Mouse (Mus musculus): ENCODE results near the gene Sertad4. TPM values are rescaled to one million over a fixed set of nuclear protein-coding genes. Genes with fewer than 3 reads are reported as not detected.

Sertad4 gene
- total RNA-seq, 1 experiment from 2014 or later, result not detected

DNA sequence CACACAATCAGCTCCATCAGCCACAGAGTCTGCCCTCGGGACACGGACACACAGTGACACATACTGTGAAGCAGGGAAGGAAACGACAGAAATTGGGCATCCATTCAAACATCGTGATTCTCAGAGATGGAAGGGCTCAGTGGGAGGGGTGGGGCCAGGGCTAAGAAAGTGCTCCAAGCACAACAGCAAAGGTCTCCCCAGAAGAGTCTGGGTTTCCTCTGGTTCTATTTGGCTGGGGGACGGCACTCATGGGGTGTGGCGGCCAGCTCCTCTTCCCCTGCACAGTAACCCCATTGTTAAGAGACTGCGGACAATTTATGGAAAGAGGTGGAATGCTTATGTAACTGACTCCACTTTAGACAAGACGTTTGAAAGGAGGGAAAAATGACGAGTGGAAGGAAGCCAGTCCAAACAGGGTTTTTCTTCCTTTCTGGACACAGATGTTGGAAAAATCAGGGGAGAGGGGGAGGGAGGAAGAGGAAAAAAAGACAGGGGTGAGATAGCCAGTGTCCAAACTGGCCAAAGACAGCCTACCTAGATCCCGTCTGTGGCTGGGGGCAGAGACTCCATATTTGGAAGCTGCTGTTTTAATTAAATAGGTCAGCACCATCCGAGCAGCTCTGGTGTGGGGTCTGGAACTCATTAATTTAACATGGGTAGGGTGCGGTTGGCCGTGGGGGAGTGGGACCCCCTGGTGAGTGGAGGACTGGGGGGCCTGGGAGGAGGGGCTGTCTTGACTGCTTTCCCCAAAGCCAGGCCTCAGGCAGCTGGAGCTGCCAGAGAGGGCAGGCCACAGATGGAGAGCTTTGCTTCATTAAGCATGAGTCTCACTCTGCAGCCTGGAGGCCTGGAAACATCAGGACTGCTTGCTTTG, 32.7 kb downstream of the Sertad4 start:
- no peak for ATAC-seq (replicated peaks; ENCODE audit: insufficient number of reproducible peaks, low FRiP score, low TSS enrichment, poor library complexity, severe bottlenecking)

DNA sequence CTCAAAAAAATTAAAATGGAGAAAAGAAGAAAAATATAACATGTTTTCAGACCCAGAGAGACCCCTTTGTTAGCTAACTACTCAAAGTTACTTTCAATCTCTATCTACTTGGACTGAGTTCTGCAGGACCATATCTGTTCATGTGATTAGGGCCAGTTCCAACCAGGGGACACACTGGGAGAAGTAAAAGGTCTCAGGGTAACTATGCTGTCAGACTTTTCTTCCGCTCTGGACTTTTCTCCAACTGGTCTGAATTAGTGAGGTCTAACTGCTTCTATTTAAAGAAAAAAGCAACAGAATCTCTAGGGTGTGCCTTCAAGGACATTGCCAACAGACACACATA, 33.3 kb downstream of the Sertad4 start:
- no peak for ATAC-seq (replicated peaks; ENCODE audit: insufficient number of reproducible peaks, low FRiP score, low TSS enrichment, poor library complexity, severe bottlenecking)

DNA sequence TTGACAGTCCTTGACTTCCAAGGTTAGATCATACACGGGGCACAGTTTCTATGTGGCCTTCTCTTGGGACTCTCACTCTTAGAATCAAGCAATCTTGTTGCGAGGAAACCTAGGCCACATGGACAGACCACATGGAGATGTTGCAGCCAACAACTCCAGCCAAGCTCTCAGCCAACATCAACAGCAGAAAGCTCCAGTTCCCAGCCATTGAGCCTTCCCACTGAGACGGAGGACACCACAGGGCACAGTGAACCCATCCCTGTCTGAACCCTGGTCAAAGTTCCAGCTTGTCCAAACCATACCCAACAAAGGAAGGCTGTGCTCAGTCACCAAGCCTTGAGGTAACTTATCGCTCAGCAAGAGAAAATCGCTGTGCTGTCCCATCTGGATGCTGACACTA, 37.2 kb downstream of the Sertad4 start:
- no peak for ATAC-seq (replicated peaks; ENCODE audit: insufficient number of reproducible peaks, low FRiP score, low TSS enrichment, poor library complexity, severe bottlenecking)

DNA sequence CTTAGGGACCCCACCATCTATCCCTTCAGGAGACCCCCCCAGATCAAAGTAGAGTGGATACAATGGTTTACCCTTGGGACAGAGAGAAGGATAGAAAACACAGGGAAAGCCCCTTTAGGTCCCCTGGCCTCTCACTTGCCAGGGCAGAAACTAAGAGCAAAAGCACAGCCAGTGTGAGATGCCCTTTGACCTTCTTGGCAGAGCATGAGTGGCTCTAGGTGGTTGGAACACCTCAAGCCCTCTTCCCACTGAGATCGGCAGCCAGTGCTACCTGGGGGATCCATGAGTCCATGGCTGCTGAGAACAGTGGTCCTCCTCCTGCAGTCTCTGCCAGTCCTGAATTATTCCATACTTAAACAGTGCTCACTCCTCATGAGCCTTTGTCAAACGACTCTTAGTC, 39.8 kb downstream of the Sertad4 start:
- no peak for ATAC-seq (replicated peaks; ENCODE audit: insufficient number of reproducible peaks, low FRiP score, low TSS enrichment, poor library complexity, severe bottlenecking)

DNA sequence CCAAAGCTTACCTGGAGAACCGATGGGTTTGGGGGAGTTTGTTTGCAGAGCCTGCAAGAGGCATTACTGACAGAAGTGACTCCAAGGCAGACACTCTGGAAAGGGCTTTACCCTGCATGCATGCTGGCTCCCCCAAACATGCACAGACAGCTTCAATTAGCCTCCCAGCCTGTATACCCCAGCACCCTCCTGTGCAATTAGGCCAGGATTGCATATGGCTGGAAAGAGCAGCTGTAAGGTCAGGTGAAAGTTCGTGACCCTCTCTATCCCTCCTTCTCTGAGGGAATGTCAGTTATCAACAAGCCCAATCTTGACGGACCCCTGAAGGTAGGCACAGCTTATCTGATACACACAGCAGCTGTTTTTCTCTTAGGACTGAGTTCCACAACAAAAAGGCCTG, 40.9 kb downstream of the Sertad4 start:
- ATAC-seq (replicated peaks; ENCODE audit: insufficient number of reproducible peaks, low FRiP score, low TSS enrichment, poor library complexity, severe bottlenecking), result no peak

DNA sequence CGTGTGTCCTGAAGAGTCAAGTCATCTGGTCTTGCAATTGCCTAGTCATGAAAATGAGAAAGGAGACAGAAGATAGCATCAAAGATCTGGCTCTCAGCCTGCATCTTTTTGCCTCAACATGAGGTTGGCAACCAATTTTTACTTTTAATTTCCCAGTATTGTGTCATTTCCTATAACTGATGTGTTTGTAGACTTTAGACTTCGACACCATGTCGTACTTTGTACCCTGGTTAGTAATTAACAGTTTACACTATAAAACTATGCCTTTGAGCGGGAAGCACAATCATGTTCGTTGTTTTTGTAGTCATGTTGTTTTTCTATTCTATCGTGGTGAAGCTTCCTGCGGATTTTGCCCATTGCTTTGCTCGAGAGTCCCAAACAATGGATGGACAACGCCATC, 42.8 kb downstream of the Sertad4 start:
- no peak for ATAC-seq (replicated peaks; ENCODE audit: insufficient number of reproducible peaks, low FRiP score, low TSS enrichment, poor library complexity, severe bottlenecking)

DNA sequence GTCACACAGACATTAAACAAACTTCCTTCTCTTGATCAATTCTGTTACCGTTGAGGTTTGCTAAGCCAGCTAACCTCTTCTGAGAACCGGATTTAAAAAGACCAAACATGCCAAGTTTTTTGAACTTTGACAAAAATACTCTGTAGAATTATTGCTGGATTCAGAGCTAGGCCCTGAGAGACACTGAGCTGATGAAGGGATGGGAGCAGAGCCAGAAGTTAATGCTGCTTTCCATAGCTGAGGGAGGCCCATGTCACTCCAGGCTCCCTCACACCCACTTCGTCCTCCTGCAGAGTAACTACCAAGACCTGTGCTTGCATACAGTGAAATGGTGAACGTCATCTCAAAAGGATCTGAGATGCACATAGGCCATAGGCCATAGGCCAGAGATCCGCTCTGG, 43.3 kb downstream of the Sertad4 start:
- no peak for ATAC-seq (replicated peaks; ENCODE audit: insufficient number of reproducible peaks, low FRiP score, low TSS enrichment, poor library complexity, severe bottlenecking)

DNA sequence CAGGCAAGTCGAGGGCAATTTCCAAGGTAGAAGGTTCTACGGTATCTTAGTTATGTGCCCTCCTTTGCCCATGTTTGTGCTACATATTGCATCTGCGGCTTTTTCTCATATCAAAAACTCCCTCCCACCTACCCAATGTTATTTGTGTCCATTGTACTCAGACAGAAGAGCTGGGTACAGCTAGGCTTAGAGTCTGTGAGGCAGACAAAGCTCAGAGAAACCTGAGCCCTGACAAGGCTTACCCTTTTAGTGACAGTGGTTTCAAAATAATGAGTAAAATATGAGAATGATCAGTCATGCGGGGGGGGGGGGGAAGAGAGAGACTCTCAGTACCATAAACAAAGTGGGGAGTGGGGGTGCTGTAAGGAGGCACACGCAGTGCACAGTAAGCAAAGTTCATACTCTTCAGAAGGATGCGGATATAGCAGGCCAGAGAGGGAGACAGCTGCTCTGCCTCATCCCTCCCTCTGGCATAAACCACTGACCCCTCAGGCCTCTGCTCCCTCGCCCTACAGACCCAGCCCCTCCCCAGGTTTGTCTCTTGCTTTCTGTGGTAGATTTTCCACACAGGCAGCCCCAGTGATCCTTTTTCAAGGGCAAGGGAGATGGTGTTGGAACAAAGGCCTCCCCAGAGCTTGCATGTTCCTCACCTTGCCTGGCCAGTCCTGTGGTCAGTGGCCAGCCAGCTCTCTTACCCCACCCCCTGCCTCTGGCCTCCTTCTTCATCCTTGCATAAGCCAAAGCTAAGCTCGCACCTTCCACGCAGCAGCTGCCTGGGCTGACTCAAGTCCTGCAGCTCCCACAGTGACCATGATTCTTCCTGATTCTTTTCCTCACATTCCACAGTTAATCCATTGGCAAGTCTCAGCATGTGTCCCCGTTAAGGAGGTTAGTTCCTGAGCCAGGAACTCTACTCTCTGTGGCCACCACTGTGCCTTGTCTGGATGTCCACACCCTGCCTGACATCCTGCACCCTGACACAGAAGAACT, 49.1 kb downstream of the Sertad4 start:
- no peak for ATAC-seq (replicated peaks; ENCODE audit: insufficient number of reproducible peaks, low FRiP score, low TSS enrichment, poor library complexity, severe bottlenecking)

DNA sequence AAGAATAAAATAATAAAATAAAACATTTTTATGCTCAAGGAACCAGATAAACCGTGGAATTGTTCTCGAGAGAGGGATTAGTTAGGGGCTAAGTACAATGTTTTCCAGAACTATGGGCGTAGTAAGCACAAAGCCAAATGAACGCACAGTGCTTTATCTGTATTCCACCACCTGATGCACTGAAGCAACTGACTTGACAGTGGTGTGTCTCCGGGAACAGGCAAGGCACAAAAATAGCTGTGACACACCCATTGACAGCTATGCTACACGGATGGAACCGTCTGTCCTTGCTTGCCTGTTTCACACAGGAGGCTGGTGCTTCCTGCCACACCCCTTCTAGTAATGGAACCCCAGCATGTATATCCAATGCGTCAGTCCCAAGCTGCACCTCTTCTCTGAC, 55.2 kb downstream of the Sertad4 start:
- no peak for ATAC-seq (replicated peaks; ENCODE audit: insufficient number of reproducible peaks, low FRiP score, low TSS enrichment, poor library complexity, severe bottlenecking)

DNA sequence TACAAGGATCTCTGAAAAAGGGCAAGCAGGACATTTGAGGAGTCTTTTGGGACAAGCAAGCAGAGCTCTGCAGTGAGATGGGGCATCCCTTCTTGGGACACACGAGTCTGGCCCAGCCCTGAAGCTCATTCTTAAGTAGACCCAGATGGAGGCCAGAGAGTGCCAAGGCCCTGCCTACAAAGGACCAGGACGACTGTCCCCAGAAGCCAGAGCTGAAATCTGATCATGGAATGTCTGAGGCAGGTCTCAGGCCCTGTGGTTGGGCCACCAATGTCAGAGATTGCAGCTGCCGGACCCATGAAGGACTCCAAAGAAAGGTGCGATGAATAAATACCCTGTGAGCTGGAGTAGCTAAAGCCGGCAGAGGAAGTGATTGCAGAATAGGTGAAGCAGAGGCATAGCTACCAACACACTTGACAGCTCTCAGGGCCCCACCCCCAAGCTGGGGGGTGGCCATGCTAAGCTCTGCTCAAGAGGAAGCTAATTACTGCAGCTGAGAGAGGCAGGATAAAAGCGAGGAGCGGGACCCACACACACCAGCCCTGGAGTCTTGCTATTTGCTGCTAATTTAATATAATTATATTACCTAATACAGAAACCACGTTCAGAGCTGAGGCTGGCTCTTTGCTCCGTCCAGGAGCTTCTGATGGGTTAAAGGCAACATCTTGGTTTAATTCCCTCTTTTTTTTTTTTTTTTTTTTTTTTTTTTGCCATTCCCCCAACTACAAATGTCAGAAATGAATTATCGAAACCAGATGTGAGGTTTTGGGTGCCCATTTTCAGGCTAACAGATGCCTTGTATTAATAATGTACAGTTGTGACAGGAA, 56.2 kb downstream of the Sertad4 start:
- no peak for ATAC-seq (replicated peaks; ENCODE audit: insufficient number of reproducible peaks, low FRiP score, low TSS enrichment, poor library complexity, severe bottlenecking)

DNA sequence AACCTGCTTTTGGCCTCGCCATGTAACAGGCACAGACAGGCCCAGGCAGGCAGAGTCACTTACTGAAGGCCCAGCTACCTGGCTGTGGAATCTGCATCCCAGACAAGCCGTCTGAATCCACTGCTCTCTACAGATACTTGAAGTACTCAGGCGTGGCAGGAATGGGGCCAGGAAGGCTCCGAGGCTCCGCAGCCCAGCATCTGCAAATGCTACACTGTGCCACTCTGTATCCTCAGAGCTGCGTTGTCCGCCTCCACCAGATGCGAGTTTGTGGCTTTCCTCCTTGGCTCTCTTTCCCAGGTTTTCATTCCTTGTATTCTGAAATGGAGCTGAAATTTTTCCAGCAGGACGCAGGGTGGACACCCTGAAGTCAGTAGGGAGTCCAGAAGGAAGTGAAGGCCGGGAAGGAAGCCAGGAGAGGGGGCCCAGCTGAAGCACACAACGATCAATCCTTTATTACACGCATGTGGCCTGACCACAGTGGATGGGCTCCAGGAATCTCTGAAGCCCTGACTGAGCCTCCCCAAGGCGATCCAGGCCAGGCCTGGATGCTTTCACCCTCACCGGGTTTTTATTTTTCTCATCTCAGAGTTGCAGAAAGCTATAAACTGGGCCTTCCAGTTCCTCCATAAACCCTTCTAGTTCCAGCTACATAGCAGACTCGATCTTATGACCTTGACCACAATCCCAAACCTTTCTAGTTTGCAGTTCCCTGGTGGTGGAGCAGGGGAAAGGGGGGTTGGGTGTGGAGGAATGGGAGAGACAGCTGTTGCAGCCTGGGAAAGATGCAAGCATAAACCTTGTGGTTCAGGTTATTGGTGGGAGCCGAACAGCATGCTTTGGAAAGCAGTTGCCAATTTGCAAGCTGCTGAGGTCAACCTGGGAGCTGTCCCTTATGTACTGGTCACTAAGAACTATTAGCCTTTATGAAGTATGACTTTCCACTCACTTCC, 57.1 kb downstream of the Sertad4 start:
- no peak for ATAC-seq (replicated peaks; ENCODE audit: insufficient number of reproducible peaks, low FRiP score, low TSS enrichment, poor library complexity, severe bottlenecking)

DNA sequence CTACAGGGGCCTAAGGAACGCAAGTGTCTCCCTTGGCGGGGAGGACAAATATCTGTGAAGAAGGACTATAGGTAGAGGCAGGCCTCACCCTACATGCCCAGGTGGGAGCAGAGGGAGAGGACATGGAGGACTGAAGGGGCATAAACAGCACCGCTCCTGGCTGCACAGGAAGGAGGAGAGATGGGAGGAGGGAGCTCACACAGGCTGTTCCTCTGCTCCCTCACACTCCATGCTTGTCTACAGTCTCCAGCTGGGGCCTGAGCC, 58.6 kb downstream of the Sertad4 start:
- ATAC-seq (replicated peaks; ENCODE audit: insufficient number of reproducible peaks, low FRiP score, low TSS enrichment, poor library complexity, severe bottlenecking), result no peak

DNA sequence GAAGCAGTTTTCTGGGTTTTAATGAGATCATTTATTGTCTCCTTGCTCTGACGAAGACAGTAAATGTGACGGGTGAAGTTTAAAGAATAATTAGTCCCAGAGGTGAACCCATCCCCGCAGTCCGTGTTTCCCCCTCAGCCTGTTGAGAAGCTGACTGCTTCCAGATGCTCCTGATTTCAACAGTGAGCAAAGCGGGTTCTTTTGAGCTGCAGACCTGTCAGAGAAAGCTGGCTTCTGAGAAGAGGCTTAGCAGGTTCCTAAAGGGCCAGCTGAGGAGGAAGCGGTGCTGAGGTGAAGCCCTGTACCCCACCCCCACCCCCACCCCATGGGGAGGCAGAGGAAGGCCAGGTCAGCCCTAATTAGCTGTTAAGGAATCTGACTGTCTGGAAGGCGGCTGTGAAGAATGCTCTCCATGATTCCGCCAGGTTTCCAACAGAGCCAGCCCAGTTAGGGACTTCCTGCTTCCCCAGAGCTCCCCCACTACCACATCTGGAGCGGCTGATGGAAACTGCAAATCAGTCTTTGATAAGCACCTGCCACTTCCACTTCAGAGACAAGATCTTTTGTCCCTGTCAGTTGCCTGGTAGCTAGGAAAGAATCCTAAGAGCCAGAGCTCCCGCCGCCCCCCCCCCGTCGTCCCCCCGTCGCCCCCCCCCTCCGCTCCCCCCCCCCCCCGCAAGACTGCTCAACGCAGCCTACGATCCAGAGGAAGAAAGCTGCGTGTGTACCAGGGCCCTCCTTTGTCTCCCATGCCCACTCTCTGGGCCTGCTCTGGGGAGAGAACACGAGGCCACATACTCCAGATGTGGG, 59.1 kb downstream of the Sertad4 start:
- no peak for ATAC-seq (replicated peaks; ENCODE audit: insufficient number of reproducible peaks, low FRiP score, low TSS enrichment, poor library complexity, severe bottlenecking)

DNA sequence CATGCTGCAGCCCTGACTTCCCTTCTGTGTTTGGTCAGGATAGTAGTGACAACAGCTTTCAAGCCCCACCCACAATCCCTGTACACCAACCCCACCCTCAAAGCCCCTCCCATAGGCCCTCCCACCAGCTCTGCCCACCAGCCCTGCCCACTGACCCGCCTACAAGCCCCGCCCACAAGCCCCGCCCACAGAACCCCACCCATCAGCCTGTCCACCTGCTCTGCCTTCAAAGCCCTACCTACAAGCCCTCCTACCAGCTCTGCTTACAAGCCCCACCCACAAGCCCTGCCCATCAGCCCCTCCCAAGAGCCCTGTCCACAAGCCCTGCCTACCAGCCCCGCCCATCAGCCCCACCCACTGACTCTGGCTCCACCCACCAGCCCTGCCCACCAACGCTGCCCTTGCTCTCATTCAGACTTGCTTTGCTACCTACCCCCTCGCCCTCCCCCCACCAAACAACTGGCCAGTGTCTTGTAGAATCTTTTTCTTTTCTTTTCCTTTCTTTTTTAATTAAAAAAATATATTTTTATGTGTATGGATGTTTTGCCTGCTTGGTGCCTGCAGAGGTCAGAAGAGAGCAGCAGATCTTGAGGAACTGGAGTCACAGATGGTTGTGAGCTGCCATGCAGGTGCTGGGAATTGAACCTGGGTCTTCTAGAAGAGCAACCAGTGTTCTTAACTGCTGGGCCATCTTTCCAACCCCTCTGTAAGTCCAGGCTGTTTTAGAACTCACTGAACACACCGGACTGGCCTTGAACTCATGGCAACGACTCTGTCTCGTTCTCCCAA, 60.4 kb downstream of the Sertad4 start:
- ATAC-seq (replicated peaks; ENCODE audit: insufficient number of reproducible peaks, low FRiP score, low TSS enrichment, poor library complexity, severe bottlenecking), result no peak
